Mouse (Mus musculus): ENCODE data around the gene Majin. TPM values are rescaled to one million over a fixed set of nuclear protein-coding genes. Genes with fewer than 3 reads are reported as not detected.

The Majin gene
- polyA plus RNA-seq, 1 experiment, result 0.30 TPM

- Histone ChIP-seq H3K4me1 (ENCODE audit: control insufficient read depth, insufficient read depth, insufficient read length) (no peaks in the 10 kb centered on the region), H3K27ac (ENCODE audit: insufficient read depth, low read length) (no peak overlapping the region), H3K27me3 (ENCODE audit: control insufficient read depth, insufficient read depth, low read length) (no peaks in the 10 kb centered on the region), H3K4me3 (ENCODE audit: extremely low read depth, insufficient read depth, insufficient read length) (no peak overlapping the region), H3K36me3 (ENCODE audit: control insufficient read depth, insufficient read depth, low read length) (peaks cover 42% of the 10 kb centered on the region)
- DNase-seq (ENCODE audit: low read depth in 1 of 2, low spot score in 2 of 2), result peak in 1 of 2 experiments; percentile 34
- WGBS, result 69% methylated on average over 2 of the region's 2 CpGs
- no peak for TF ChIP-seq POLR2A (IDR thresholded peaks at IDR 0.05; ENCODE audit: low read depth, low read length)
- TF ChIP-seq CTCF (IDR thresholded peaks at IDR 0.05; ENCODE audit: extremely low read depth, insufficient read depth, insufficient read length, insufficient replicate concordance), result peak; percentile 54; the same call in 1 of the 2 replicates
These were observed 76.2 kb downstream of the Majin start for GRCm38 (mm10) chr19:6260428-6260827.

- Histone ChIP-seq H3K4me3 (ENCODE audit: extremely low read depth, insufficient read depth, insufficient read length) (no peak overlapping the region), H3K27ac (ENCODE audit: insufficient read depth, low read length) (no peak overlapping the region), H3K4me1 (ENCODE audit: control insufficient read depth, insufficient read depth, insufficient read length) (no peaks in the 10 kb centered on the region), H3K27me3 (ENCODE audit: control insufficient read depth, insufficient read depth, low read length) (no peaks in the 10 kb centered on the region), H3K36me3 (ENCODE audit: control insufficient read depth, insufficient read depth, low read length) (peaks cover 37% of the 10 kb centered on the region)
- 85% methylated on average over 4 of the region's 4 CpGs for WGBS
- no peak for DNase-seq (ENCODE audit: low read depth in 1 of 2, low spot score in 2 of 2)
- TF ChIP-seq CTCF (IDR thresholded peaks at IDR 0.05; ENCODE audit: extremely low read depth, insufficient read depth, insufficient read length, insufficient replicate concordance) (no peak), POLR2A (IDR thresholded peaks at IDR 0.05; ENCODE audit: low read depth, low read length) (no peak)
These were observed 76.8 kb downstream of the Majin start for GRCm38 (mm10) chr19:6260946-6261345.

- Histone ChIP-seq H3K27me3 (ENCODE audit: control insufficient read depth, insufficient read depth, low read length) (no peaks in the 10 kb centered on the region), H3K4me1 (ENCODE audit: control insufficient read depth, insufficient read depth, insufficient read length) (no peaks in the 10 kb centered on the region), H3K36me3 (ENCODE audit: control insufficient read depth, insufficient read depth, low read length) (peaks cover 34% of the 10 kb centered on the region), H3K27ac (ENCODE audit: insufficient read depth, low read length) (no peak overlapping the region), H3K4me3 (ENCODE audit: extremely low read depth, insufficient read depth, insufficient read length) (no peak overlapping the region)
- DNase-seq (ENCODE audit: low read depth in 1 of 2, low spot score in 2 of 2), result no peak
- TF ChIP-seq POLR2A (IDR thresholded peaks at IDR 0.05; ENCODE audit: low read depth, low read length) (no peak), CTCF (IDR thresholded peaks at IDR 0.05; ENCODE audit: extremely low read depth, insufficient read depth, insufficient read length, insufficient replicate concordance) (no peak)
- 98% methylated on average over 14 of the region's 14 CpGs for WGBS
These were observed 77.2 kb downstream of the Majin start for GRCm38 (mm10) chr19:6261379-6261778.

DNA sequence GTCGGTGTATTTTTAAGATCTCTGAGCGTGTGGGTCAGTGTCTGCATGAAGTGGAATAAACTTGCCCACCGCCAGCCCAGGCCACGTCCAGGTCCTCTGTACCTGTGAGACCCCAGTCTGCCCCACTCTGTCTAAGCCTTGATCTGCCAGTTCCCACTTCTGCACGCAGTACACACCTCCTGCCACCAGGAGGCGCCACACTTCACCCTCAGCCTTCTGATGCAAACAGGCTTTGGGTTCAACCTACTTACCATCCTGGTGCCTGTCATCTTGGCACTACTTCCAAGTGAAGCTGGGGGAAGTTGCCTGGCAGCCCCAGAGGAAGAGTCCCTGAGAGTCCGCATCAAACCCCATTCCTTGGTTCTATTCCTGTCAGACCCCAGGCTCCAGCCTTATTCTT, 78.0 kb downstream of the Majin start:
- Histone ChIP-seq H3K27me3 (ENCODE audit: control insufficient read depth, insufficient read depth, low read length) (no peaks in the 10 kb centered on the region), H3K4me1 (ENCODE audit: control insufficient read depth, insufficient read depth, insufficient read length) (no peaks in the 10 kb centered on the region), H3K36me3 (ENCODE audit: control insufficient read depth, insufficient read depth, low read length) (peaks cover 25% of the 10 kb centered on the region), H3K27ac (ENCODE audit: insufficient read depth, low read length) (no peak overlapping the region), H3K4me3 (ENCODE audit: extremely low read depth, insufficient read depth, insufficient read length) (no peak overlapping the region)
- DNase-seq (ENCODE audit: low read depth in 1 of 2, low spot score in 2 of 2), result peak; percentile 56 to 66
- 64% methylated on average over 7 of the region's 7 CpGs for WGBS
- TF ChIP-seq CTCF (IDR thresholded peaks at IDR 0.05; ENCODE audit: extremely low read depth, insufficient read depth, insufficient read length, insufficient replicate concordance) (peak; percentile 97), POLR2A (IDR thresholded peaks at IDR 0.05; ENCODE audit: low read depth, low read length) (no peak)

GRCm38 (mm10) chr19:6262839-6263433, 78.7 kb downstream of the Majin start:
- Histone ChIP-seq H3K27me3 (ENCODE audit: control insufficient read depth, insufficient read depth, low read length) (no peaks in the 10 kb centered on the region), H3K4me1 (ENCODE audit: control insufficient read depth, insufficient read depth, insufficient read length) (no peaks in the 10 kb centered on the region), H3K36me3 (ENCODE audit: control insufficient read depth, insufficient read depth, low read length) (peaks cover 19% of the 10 kb centered on the region), H3K27ac (ENCODE audit: insufficient read depth, low read length) (no peak overlapping the region), H3K4me3 (ENCODE audit: extremely low read depth, insufficient read depth, insufficient read length) (no peak overlapping the region)
- no peak for DNase-seq (ENCODE audit: low read depth in 1 of 2, low spot score in 2 of 2)
- TF ChIP-seq POLR2A (IDR thresholded peaks at IDR 0.05; ENCODE audit: low read depth, low read length) (no peak), CTCF (IDR thresholded peaks at IDR 0.05; ENCODE audit: extremely low read depth, insufficient read depth, insufficient read length, insufficient replicate concordance) (no peak)
- 77% methylated on average over 8 of the region's 8 CpGs for WGBS

DNA sequence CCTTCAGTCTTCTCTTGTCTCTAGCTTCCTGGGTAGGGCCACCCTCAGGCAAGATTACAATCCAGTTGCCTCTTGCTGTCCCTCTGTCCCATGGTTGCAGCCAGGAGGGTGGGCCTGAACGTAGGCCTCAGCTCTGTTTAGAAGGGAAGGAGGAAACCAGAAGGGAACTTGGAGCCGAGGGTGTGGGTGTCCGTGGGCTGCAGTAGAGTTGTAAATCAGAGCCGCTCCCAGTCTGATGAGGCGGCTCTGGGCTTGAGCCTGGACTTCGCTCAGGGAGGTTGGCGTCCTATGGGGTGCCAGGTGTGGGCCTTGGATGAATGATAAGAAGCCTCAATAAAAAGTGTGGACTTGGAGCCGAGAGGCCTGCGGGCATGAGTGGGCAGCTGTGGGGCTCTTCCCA, 80.0 kb downstream of the Majin start:
- no peak for DNase-seq (ENCODE audit: low read depth in 1 of 2, low spot score in 2 of 2)
- H3K36me3 ChIP-seq (ENCODE audit: control insufficient read depth, insufficient read depth, low read length), result peaks cover 8% of the 10 kb centered on the region; the same call in 1 of the 2 replicates
- 71% methylated on average over 9 of the region's 9 CpGs for WGBS
- no peaks in the 10 kb centered on the region for H3K4me1 ChIP-seq (ENCODE audit: control insufficient read depth, insufficient read depth, insufficient read length)
- TF ChIP-seq CTCF (IDR thresholded peaks at IDR 0.05; ENCODE audit: extremely low read depth, insufficient read depth, insufficient read length, insufficient replicate concordance) (no peak), POLR2A (IDR thresholded peaks at IDR 0.05; ENCODE audit: low read depth, low read length) (no peak)
- no peak overlapping the region for H3K4me3 ChIP-seq (ENCODE audit: extremely low read depth, insufficient read depth, insufficient read length)
- no peaks in the 10 kb centered on the region for H3K27me3 ChIP-seq (ENCODE audit: control insufficient read depth, insufficient read depth, low read length)
- no peak overlapping the region for H3K27ac ChIP-seq (ENCODE audit: insufficient read depth, low read length)

- Histone ChIP-seq H3K27me3 (ENCODE audit: control insufficient read depth, insufficient read depth, low read length) (no peaks in the 10 kb centered on the region), H3K4me1 (ENCODE audit: control insufficient read depth, insufficient read depth, insufficient read length) (no peaks in the 10 kb centered on the region), H3K27ac (ENCODE audit: insufficient read depth, low read length) (no peak overlapping the region), H3K4me3 (ENCODE audit: extremely low read depth, insufficient read depth, insufficient read length) (no peak overlapping the region), H3K36me3 (ENCODE audit: control insufficient read depth, insufficient read depth, low read length) (peaks cover 5% of the 10 kb centered on the region; the same call in 1 of the 2 replicates)
- DNase-seq (ENCODE audit: low read depth in 1 of 2, low spot score in 2 of 2), result no peak
- TF ChIP-seq POLR2A (IDR thresholded peaks at IDR 0.05; ENCODE audit: low read depth, low read length) (no peak), CTCF (IDR thresholded peaks at IDR 0.05; ENCODE audit: extremely low read depth, insufficient read depth, insufficient read length, insufficient replicate concordance) (no peak)
- WGBS, result 90% methylated on average over 8 of the region's 8 CpGs
These were observed 80.8 kb downstream of the Majin start for GRCm38 (mm10) chr19:6264945-6265344.

Data from spleen, adult 2 months (tissue).